Mouse (Mus musculus) inflammation-experienced regulatory T-cells, adult 6 months (primary cell): ENCODE measurements around the gene Bmt2. TPM values are rescaled to one million over a fixed set of nuclear protein-coding genes. Genes with fewer than 3 reads are reported as not detected.

Experiments used
- ATAC-seq: one replicate; pipeline ENCODE4 v1.8.0; 2017
- polyA plus RNA-seq, 3 experiments: library from polyadenylated mRNA; unstranded; fragments of 100-300 nt; shearing (Covaris generic); gene quantifications; one replicate each; pipeline ENCODE4 v1.2.1; 2017

Bmt2 gene
- polyA plus RNA-seq, 3 experiments from 2014 or later, result 5.2 to 10.8 (median 10.1) TPM

GRCm38 (mm10) chr6:13614568-13614967 lies 63.2 kb downstream of the Bmt2 start:
- peak; percentile 38 for ATAC-seq

- ATAC-seq, result no peak
These were observed 64.1 kb downstream of the Bmt2 start for GRCm38 (mm10) chr6:13613671-13614070.

- ATAC-seq, result no peak
These were observed 66.9 kb downstream of the Bmt2 start for GRCm38 (mm10) chr6:13610869-13611268.

- ATAC-seq, result no peak
These were observed 68.2 kb downstream of the Bmt2 start for GRCm38 (mm10) chr6:13609353-13610140.

- ATAC-seq, result peak; percentile 91
These were observed 69.9 kb downstream of the Bmt2 start, which contains the start of gene Tmem168 for GRCm38 (mm10) chr6:13607621-13608493. Gene Tmem168 (minus strand): TSS chr6:13608100.

GRCm38 (mm10) chr6:13606921-13607620 lies 70.7 kb downstream of the Bmt2 start:
- ATAC-seq, result peak; percentile 10

- no peak for ATAC-seq
These were observed 71.4 kb downstream of the Bmt2 start for GRCm38 (mm10) chr6:13606394-13606793.

GRCm38 (mm10) chr6:13603134-13603533 lies 74.6 kb downstream of the Bmt2 start:
- ATAC-seq, result no peak

GRCm38 (mm10) chr6:13601587-13601986 lies 76.2 kb downstream of the Bmt2 start:
- ATAC-seq, result peak; percentile 20

GRCm38 (mm10) chr6:13598239-13598923 lies 79.4 kb downstream of the Bmt2 start:
- ATAC-seq, result no peak

- no peak for ATAC-seq
These were observed 84.9 kb downstream of the Bmt2 start for GRCm38 (mm10) chr6:13592729-13593345.

GRCm38 (mm10) chr6:13586560-13586959 lies 91.2 kb downstream of the Bmt2 start:
- ATAC-seq, result no peak

- ATAC-seq, result no peak
These were observed 91.6 kb downstream of the Bmt2 start for GRCm38 (mm10) chr6:13586154-13586553.

GRCm38 (mm10) chr6:13584788-13585187 lies 93.0 kb downstream of the Bmt2 start:
- ATAC-seq, result peak; percentile 55

GRCm38 (mm10) chr6:13582075-13582474 lies 95.7 kb downstream of the Bmt2 start:
- no peak for ATAC-seq

Other genes starting within 250 kb of the Bmt2 start
- gene Tmem168, start 69.9 kb downstream of the Bmt2 start, polyA plus RNA-seq, result 10 to 100 TPM; 37.8 to 46.5 (median 39.8) TPM
- gene Gpr85, start 162.0 kb upstream of the Bmt2 start, polyA plus RNA-seq, result not detected
- gene 2610001J05Rik, start 193.6 kb upstream of the Bmt2 start, polyA plus RNA-seq, result 100 to 1,000 TPM in 2 of 3 experiments, 10 to 100 TPM in 1; 81.5 to 107 (median 104) TPM